Mouse (Mus musculus) skeletal muscle tissue, adult 2 months (tissue): ENCODE results near the gene Arid3a.
"Not testable (repeated sequence)": the region's sequence is repeated elsewhere in the genome, so short reads cannot be mapped to it uniquely, and the experiment has no call there.

Experiments
- DNase-seq: peaks from one replicate; pipeline ENCODE4 v3.0.0-alpha.2; 2012; ENCODE audit warnings: low read depth, low spot score

The Arid3a gene

DNA sequence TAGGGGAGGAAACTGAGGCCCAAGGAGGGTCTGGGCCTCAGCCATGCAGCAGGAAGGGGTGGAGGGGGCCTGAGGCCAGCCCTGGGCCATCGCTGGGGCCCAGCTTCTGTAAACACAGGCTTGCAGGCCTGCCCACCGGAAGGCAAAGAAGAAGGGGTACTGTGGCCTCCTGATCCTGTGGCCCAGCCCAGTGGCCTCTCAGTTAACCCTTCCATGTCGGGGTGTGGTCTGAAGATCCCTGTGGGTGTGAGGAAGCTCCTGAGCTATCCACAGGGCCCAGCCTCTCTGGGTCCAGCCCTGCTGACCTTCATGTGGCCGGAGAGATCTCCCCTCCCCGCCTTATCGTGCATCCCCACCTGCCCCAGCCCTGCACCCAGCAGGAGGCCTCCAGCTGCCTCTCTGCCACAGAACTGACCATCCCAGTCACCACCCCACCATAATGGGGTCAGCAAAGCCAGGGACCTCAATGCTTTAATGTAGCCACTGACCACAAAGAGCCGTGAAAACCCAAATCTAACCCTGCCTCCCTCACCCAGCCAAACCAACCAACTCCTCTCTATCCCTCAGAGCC lies 20.0 kb downstream of the Arid3a start:
- no peak for DNase-seq

DNA sequence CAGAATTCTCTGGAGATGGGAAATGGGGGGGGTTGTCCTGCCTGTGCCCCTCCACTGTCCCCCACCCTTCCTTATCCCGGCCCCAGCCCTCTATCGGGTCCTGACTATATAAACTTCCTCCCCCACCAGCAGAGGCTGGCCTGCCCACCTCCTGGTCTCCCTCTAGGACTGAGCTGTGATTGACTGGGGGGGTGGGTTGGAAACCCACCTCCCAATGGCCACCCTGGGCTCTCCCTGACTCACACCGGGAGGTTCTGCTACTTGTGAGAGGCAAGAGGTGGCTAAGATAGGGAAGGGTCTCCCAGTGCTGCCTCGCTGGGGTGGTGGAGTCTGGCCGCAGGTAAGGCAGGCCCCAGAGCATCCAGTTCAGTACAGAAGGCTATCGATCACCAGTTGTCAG lies 20.7 kb downstream of the Arid3a start:
- DNase-seq: no peak

DNA sequence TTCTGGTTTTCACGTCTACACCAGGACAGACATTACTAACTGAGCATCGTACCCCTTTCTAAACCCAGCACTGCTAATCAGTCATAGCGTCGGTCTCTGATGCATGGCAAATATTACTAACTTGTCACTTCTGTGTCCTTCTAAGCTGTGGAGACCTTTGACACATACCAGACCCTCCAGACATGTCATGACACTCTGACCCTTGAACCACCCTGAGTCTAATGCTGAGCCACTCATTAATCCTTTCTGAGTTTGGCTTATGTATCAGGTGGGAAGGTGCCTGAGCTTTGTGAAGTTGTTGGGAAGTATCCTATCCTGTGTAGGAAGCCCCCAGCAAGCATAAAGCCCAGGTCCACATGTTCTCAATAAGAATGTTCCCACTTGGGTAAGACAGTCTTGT lies 23.0 kb downstream of the Arid3a start:
- no peak for DNase-seq

DNA sequence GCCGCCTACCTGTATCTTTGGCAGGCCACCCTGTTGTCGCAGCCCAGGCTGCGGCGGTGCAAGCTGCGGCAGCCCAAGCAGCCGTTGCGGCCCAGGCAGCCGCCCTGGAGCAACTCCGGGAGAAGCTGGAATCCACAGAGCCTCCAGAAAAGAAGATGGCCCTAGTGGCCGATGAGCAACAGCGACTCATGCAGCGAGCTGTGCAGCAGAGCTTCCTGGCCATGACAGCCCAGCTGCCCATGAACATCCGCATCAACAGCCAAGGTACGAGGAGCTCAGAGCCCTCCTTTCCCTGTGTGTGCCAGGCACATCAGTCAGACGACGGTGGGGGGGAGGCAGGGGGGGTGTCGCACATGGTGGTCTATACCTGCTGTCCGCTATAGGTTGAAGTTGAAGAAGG lies 23.8 kb downstream of the Arid3a start:
- DNase-seq: no peak

DNA sequence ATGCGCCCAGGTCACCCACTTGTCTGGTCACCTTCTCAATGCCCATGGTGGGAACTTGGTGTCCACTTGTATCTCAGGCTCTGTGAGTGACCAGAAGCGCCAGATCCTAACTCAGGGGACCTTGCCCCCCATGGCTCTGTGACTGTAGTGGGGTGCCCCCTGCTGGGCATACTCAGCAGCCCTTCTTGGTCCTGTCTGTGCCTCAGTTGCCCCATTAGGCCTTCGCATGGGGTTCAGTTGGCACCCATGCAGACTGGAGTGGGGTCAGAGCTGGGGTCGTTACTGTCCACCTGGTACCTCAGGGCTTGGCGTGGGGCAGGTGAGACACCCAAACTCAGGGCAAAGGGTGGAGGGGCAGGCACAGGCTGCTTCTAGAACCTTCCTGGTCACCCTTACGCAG lies 27.1 kb downstream of the Arid3a start:
- DNase-seq: no peak

DNA sequence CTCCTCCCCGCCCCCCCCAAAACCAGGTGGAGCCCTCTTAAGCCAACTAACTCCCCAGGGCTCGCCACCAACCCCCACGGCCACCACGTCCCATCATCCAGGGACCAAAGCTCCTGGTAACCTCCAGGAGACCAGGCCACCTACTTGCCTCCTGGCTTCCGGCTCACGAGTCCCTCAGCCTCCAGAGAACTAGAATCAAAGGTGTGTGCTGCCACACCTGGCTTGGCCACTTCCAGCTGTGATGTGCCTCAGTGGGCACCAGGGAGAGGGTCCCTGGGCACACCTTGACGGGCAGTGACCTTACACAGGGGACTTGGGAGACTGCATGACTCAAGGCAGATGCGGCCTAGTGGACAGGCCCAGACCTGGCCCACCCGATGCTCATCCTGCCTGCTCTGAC lies 28.8 kb downstream of the Arid3a start:
- no peak for DNase-seq

DNA sequence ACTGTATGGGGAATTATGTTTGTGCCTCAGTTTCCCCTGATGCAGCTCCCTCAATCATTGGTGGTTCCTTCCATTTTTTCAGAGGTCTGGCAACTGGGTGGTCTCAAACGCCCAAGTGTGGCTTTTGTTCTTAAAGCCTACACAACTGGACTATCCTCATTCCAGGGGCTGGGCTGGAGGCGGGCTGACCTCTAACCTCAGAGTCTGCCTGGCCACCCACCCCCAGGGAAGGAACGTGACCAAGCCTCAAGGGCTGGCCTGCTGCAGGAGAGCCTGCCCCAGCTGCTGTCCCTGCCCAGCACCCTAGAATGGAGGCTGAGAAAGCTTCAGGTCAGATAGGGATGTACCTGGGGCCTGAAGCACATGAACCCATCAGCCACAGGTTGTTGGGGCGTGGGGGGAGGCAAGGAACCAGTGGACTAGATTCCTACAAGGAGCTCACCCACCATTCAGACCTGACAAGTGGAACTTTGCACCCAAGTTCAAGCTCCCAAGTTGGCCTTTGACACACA lies 29.9 kb downstream of the Arid3a start:
- no peak for DNase-seq

DNA sequence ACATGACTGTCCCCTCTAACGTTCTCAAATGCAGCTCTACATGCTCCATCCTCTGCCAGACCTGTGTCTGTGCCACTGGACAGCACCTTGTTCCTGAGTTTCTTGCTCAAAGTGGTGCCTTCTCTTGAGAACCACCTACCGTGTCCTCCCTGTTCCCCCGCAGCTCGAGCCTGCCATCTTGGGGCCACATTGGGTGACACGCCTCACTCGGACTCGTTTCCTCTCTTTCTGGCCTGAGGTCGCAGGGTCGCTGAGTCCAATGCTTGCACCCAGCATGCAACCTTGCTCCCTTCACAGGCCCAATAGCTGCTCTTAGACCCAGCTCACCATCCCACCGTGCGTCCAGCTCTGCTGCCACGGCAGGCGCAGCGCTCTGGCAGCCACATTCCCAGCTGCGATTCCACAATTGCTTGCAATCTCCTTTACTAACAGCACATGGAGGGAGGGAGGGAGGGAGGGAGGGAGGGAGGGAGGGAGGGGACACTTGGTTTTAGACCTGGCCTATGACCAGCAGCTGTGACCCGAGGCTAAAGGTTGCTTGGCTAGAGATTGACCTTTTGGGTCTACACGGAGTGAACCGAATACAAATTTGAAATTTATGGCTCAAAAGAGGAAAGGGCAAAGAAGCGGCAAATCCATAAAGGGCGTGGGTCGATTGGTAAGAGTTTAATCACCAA lies 31.4 kb downstream of the Arid3a start:
- peak; percentile 67 for DNase-seq

DNA sequence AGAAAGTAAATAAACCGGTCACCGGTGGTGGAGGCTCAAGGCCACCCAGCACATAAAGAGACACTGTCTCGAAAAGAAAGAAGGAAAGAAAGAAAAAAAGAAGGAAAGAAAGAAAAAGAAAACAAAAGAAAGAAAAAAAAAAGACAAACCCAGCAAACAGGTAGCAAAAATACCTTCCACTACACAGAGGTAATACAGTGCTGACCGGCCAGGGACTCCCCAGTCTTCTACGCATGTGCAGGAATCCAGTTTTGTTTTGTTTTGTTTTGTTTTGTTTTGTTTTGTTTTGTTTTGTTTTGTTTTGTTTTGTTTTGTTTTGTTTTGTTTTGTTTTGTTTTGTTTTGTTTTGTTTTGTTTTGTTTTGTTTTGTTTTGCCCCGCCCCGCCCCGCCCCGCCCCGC lies 32.6 kb downstream of the Arid3a start:
- not testable (repeated sequence) for DNase-seq

DNA sequence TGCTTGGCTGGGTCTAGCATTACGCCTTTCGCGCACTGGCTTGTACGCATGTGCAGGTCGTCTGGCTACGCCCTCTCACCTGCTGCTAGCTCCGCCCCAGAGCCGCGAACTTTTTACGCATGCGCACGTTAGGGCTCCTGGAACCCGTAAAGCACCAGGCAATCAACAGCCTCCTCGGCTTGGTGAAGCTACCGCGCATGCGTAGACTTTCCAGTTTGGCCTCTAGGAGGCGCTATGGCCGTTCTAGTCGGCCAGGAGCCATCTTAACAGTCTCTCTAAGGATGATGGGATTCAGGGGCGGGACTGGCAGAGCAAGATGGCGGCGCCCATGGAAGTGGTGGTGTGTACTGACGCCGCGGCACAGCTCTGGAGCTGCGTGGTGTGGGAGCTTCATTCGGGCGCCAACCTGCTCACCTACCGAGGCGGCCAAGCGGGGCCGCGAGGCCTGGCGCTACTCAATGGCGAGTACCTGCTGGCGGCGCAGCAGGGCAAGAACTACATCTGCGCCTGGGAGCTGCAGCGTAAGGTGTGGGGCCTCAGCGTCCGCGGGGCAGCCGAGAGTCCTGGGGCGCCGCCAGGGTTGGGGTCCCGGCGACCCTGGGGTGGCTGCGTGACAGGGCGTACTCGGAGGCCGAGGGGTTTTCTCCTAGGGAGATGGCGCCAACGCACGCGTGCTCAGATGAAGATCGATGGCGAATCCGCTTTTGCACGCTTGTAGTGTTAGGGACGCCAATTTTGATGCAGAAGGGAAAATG lies 33.2 kb downstream of the Arid3a start, which contains the start of gene Wdr18:
TSS of gene Wdr18 (plus strand) at position 306 of the 755 bp plus-strand sequence.
- peak; percentile 100 for DNase-seq

DNA sequence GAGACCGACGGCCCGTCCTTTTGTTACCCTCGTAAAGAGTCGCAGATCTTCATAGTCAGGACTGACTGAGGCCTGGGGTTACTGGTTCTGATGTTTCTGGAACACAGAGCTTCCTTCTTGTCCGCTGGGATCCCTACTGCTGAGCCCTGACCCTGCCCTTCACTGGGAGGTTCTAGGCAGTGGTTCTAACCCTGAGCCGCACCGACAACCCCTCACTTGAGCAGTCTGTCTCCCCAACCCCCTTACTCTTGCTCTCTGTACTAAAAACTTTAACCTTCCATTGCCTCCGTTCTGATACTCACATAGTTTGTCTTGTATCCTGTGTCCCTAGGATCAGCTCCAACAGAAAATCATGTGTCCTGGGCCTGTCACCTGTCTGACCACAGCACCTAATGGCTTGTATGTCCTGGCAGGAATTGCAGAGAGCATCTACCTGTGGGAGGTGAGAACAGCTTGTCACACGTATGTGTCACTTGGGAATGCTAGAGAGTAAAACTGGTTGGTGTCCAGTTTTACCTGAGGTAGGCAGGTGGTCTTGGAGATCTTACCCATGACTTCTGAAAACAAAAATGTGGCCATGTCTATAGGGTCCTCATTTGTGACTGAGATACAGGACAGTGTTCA lies 33.9 kb downstream of the Arid3a start:
- DNase-seq: no peak

DNA sequence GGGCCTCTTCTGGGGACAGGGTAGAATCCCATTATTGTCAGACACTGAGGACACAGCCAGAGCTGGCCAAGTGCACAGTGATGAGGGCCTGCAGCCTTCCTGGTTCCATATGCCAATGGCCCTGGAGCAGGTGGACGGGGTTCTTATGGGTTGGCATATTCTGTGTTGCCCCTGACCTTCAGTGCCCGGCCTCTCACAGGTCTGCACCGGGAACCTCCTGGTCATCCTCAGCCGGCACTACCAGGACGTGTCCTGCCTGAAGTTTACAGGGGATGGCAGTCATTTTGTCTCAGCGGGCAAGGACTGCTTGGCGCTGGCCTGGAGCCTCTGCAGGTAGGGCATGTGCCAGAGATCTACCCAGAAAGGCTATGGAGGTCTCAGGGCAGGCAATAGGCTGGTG lies 37.9 kb downstream of the Arid3a start:
- DNase-seq: no peak

DNA sequence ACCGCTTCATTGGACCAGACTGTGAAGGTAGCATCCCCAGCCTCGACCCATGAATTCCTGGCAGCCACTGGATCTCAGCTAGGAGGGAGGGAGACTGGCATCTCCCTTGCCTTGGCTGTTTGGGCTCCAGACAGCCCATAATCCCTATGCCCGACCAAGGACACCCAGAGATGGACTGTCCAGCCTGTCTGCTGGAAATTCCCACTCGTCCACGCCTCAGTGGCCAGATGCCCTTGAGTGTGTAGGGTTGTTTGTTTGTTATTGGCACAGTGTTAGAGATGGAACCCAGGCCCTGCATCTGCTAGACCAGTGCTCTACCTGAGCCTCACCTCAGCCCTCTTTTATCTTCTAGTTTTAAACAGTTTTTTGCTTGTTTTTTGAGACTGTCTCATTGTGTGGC lies 38.5 kb downstream of the Arid3a start:
- no peak for DNase-seq

DNA sequence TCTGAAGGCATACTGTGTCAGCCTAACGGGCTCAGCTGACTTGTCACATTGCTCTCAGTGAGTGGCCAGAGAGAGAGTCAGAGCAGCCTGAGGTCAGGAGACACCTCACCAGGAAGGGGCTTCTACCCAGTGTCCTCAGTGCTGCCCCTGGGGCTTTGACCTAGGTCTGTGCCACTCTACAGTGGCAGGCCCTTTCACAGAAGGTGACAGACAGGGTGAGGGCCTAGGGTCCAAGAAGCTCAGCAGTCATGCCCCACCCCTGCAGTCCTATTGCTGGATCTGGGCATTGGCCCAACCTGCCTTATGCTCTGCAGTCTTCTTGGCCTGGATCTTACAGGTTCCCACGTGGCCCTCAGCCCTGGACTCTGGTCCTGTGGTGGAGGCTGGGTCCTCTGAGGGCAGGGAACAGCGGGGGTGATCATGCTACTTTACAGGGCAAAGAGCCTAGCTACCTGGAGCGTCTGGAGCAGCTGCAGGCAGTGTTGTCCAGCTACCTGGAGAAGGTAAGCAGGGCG lies 40.1 kb downstream of the Arid3a start:
- peak; percentile 55 for DNase-seq

DNA sequence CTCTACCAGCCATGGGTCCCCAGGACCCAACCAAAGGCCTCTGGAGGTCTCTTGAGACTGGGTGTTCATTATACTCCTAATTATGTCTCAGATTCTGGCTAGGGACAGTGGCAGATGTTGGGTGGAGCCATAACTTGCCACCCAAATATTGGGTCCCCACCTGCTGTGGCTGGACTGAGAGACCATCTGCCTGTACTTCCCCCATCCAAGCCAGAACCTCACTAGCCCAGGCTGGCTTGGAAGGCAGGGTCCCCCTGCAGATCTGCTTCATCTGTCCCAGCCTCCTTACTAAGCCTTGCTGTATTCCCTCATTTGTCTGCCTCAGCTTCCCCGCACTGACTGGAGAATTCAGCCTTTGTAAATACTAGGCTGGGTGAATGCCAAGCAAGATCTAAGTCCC lies 41.3 kb downstream of the Arid3a start:
- DNase-seq: no peak

DNA sequence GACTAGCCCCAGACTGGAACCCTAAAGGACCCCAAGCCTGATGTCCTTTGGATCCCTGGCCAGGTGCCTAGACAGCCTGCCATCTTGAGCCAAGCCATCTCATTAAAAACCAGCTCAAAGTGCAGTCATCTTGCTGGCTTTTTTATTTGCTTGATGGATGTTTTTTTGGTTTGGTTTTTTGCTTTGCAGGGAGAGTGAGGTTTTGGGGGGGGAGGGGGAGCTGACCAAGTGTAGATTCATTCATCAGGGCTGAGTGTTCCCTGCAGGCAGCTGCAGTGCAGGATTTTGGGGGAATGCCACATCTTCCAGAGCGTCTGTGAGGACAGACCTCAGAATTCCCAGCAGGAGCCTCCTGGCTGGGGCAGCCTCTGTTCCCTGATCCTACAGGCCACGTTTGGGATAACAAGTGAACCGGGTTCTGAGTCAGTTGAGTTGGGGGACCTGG lies 42.3 kb downstream of the Arid3a start:
- no peak for DNase-seq

DNA sequence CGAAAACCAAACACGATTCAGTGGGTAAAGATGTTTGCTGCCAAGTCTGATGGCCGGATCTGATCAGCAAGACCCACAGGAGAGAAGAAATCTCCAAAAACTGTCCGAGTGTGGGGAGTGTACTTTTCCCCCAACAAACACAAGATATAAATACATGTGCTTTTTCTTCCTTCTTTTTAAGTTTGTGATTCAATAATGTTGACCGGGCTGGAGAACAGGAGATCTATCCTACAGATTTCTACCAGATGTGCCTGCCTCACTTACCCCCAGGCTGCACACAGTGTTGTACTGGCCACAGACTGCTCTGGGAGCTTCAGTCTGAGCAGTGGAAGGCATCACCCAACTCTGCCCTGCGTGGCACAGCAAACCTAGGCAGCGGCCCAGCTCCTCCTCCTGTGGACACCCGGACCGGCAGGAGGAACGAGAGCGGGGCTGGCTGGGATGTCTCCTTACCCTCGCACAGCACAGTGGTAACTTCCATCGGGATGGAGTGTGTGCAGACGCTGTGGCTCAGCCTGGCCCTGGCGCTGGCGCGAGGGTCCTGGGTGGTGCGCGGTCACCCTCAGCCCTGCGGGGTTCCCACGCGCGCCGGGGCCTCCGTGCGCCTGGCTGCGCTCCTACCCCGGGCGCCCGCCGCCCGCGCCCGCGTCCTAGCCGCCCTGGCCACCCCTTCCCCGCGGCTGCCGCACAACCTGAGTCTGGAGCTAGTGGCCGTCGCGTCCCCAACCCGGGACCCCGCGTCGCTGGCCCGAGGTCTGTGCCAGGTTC lies 43.8 kb downstream of the Arid3a start, which contains the start of gene Grin3b:
TSS of gene Grin3b (plus strand) at position 301 of the 768 bp plus-strand sequence.
- DNase-seq: no peak

DNA sequence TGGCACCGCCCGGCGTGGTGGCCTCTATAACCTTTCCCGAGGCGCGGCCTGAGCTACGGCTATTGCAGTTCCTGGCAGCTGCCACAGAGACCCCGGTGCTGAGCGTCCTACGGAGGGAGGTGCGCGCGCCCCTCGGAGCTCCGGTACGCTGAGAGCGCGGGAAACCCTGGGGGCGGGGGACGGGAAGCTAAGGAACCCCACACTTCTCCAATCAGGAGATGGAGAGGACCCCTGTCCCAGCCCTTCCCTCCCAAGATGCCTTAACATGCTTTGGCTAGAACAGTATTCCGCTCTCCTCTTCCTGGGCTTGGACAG lies 44.3 kb downstream of the Arid3a start:
- DNase-seq: no peak

DNA sequence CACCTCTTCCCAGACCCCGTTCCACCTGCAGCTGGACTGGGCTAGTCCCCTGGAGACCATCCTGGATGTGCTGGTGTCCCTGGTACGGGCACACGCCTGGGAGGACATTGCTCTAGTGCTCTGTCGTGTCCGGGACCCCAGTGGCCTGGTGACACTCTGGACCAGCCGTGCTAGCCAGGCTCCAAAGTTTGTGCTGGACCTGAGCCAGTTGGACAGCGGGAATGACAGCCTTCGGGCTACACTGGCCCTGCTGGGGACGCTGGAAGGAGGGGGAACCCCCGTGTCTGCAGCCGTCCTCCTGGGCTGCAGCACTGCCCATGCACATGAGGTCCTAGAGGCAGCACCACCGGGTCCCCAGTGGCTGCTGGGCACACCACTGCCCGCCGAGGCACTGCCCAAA lies 46.0 kb downstream of the Arid3a start:
- no peak for DNase-seq

DNA sequence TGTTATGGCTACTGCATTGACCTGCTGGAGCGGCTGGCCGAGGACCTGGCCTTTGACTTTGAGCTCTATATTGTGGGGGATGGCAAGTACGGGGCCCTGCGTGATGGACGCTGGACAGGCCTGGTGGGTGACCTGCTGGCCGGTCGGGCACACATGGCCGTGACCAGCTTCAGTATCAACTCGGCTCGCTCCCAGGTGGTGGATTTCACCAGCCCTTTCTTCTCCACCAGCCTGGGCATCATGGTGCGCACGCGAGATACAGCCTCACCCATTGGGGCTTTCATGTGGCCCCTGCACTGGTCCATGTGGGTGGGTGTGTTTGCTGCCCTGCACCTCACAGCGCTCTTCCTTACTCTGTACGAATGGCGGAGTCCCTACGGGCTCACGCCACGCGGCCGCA lies 47.2 kb downstream of the Arid3a start:
- no peak for DNase-seq

DNA sequence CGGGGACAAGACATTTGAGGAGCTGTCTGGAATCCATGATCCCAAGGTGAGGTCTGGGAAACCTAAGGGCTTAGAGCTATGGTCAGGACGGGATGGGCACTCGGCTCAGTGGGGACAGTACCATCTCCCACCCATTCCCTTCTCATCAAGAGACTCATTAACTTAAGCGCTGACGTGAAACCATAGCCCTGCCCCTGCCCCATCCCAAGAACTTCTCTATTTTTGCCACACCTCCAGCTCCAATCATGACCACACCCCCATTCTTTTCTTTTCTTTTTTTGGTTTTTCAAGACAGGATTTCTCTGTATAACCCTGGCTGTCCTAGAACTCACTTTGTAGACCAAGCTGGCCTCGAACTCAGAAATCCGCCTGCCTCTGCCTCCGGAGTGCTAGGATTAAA lies 47.8 kb downstream of the Arid3a start:
- no peak for DNase-seq
